Mouse (Mus musculus) skeletal muscle tissue, adult 2 months (tissue): Measurements from ENCODE around the gene Fbxo17.

Source experiments
- DNase-seq: peaks from one replicate; pipeline ENCODE4 v3.0.0-alpha.2; 2012; ENCODE audit warnings: low read depth, low spot score

Gene Fbxo17

GRCm38 (mm10) chr7:28766910-28767309 is 50.3 kb downstream of the Fbxo17 start:
- DNase-seq, result no peak

DNA sequence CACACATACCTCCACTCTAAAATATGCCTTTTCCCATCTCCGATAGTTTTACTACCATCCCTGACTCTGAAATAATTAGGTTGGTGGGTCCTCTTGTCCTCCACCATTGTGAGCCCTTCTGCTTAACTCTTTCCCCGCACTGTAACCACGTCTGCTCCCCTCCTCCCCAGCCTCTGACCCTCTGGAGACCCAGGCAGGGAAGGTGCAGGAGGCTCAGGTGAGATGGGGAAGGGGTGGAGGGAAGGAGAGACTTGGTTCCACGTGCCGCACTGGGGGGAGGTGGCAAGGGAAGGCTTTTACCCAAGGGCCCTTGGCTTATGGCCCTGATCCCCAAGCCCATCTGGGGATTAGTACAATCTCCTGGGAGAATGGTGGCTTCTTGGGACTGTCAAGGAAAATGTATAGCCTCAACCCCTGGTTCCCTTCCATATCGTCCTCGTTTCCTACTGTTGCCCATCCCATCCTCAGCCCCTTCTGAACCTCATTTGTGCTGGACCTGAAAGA is 50.9 kb downstream of the Fbxo17 start, which contains the start of gene Nfkbib:
TSS of gene Nfkbib (minus strand) at position 51 of the 504 bp plus-strand sequence.
- no peak for DNase-seq

DNA sequence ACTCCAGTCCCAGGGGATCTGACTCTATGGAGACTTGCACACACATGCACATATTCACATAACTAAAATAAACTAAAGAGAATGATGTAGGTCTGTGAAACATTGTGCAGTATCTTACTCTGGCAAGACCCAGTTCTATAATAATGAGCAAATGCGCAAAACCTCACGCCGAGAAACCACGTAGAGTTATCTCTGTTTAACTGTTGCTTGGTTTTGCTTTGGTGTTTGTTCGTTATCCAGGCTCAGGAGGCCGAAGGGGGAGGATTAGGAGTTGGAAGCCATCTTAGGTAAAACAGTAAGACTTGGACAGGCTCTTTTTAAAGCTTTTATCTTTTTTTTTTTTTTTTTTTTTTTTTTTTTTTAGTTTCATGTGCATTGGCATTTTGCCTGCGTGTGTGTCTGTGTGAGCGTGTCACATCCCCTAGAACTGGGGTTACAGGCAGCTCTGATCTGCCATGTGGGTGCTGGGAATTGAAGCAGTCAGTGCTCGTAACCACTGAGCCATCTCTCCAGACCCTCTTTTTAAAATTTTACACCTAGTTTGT is 52.9 kb downstream of the Fbxo17 start:
- DNase-seq, result no peak

DNA sequence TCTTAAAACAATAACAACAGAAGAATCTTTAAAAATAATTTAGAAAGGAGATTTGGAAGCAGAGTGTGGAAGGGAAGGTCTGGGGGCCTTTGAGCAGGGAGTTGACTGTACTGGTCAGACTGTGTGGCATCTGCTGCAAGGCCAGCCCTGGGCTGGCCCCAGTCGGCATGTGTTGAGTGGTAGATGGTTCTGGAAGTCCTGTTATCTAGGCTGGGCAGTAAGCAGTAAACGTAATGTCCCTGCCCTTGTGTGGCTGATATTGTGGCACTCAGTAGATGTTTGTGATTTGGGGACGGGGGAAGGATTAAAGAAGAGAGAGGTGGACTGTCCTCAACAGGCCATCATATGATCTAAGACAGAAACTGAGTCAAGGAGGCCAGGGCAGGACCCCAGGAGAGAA is 53.7 kb downstream of the Fbxo17 start:
- DNase-seq, result no peak

DNA sequence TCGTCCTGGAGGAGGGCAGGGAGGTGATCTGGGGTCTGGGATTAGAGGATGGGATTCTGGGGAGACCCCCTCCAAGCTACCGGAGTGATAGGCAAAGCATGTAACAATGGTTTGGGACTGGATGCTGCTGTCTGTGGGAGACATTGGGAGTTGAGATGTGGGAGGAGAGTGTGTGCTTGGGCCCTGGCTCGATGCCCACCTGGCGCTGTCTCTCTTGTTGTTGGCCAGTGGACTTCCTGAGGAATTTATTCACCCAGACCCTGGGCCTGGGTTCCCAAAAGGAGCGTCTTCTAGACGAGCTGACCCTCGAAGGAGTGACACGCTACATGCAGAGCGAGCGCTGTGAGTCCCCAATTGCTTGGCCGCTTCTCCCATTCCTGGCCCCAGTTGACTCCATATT is 55.3 kb downstream of the Fbxo17 start:
- no peak for DNase-seq

- DNase-seq, result no peak
Measured at GRCm38 (mm10) chr7:28773163-28773562, 56.6 kb downstream of the Fbxo17 start.

DNA sequence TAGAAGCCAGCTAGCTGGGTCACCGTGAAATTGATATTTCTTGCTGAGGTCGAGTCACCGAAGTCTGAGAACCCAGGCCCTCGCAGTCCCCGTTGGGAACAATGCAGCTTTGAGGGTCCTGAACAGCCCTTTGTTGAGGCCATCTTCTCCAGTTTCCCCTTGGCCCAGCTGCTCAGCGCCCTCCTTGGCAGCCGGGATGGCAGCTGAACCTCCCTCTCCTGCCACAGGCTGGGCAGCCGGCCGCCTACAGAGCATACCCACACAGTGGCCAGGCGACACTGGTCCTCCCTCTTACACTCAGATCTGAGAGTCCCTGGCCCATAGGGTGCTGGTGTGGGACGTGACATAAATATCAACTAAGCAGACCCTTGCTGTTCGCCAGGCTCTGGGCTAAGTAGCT is 57.6 kb downstream of the Fbxo17 start:
- no peak for DNase-seq

DNA sequence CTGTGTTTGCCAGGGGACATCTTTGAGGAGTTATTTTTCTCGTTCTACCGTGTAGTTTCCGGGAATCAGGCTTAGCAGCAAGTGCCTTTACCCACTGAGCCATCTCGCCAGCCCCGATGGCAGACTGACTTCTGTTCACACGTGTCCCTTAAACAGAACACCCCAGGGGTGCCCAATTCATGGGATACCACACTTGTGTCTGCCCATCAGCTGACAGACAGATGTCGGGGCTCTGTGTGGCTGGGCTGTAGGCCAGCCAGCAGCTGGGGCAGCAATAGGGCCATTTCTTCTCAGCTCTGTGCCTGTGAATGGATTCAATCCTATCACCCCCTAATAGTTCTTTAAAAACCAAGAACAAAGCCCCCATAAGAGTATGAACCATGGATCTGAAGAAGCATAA is 58.5 kb downstream of the Fbxo17 start:
- no peak for DNase-seq

- DNase-seq, result no peak
Measured at GRCm38 (mm10) chr7:28778825-28779224, 62.2 kb downstream of the Fbxo17 start.

DNA sequence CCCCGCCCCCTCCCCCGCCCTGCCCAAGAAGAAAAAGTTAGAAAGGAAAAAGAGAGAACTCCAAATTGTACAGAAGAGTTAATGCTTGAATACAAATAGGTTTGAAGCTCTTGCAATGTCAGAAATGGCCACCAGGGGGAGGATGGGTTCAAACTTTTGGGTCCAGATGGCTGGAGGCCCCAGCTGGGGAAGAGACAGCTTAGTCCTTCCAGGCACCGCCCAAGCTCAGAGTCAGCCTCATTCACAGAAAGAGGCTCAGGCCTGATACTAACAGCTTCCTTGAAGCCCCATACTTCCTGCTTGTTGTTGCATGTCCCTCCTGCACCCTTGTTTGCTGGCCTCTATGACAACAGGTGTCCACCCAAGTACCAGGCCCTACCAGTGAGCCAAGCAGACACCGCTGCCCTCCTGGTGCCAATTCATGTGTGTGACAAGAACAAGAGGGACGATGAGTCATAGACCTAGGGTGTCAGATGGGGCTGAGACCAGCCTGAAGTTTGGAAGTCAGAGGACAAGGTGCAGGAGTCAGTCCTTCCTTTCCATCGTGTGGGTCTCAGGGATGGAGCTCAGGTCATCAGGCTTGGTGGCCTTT is 63.6 kb downstream of the Fbxo17 start:
- DNase-seq, result peak; percentile 82

GRCm38 (mm10) chr7:28780857-28781256 is 64.3 kb downstream of the Fbxo17 start:
- DNase-seq, result peak; percentile 54

- no peak for DNase-seq
Measured at GRCm38 (mm10) chr7:28781261-28781663, 64.7 kb downstream of the Fbxo17 start.

- DNase-seq, result no peak
Measured at GRCm38 (mm10) chr7:28785161-28785560, 68.6 kb downstream of the Fbxo17 start.
